In the genomic region with DNA sequence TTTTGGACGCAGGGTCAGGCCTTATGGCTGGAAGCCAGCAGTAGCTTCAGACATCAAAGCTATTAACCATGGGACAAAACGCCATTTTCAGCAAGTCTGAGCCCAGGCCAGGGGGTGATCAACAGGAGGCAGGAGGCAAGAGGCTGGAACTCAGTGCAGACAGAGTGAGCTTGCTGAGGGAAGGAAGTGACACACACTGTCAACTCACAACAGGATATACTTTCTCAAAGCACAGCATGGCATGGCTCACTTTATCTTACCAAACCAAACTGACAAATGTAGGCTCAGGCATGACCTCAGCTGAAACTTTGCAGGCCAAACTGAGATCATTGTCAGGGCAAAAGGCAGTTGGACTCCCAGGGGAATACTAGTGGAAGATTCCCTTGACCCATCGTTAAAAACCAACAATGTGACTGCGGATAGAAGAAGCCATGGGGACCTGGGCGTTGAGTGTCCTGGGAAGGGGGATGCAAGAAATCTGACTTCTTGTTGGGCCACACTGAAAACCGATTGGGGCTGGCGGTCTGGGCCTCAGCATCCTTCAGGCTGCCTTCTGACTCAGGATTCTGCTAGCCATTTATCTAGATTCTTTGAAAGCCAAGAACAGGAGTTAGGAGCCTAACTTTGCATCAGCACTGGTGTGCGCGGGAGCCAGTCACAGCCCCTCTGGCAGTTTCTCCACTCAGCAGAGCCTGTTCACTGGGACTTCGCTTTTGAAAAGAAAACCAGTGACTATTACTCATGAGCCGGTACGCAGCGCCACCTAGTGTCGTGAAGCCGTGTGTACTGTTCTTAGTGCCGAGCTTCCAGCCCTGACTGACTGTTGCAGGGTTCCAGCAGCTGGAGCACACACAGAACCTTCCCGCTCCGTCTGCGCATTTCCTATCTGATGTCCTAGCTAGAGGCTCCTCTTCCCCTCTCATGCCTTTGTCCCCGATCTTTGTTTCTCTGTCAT, we compare ENCODE assay signal across 8 mouse cellular contexts.
A peak's percentile ranks its signal among the peaks of the same experiment; 100 is the strongest.
DNase-seq lines count a peak whose midpoint lies in the region; ATAC-seq and TF ChIP-seq lines count a peak whose summit lies in the region.

No protein-coding gene starts in this region.

- peak; percentile 93 for DNase-seq in CD4-positive, CD25-positive, alpha-beta regulatory T cell, adult 2 months (ENCODE audit: low read depth, low spot score)
- peak; percentile 57 for DNase-seq in brain, embryonic 18.5 days (ENCODE audit: low read depth, low spot score)
- DNase-seq in kidney, postnatal 0 days (ENCODE audit: low spot score) = peak; percentile 96
- peak; percentile 75 for DNase-seq in liver, adult 2 months (ENCODE audit: extremely low read depth, low read depth, low spot score)
- DNase-seq in spleen, postnatal 36 days (ENCODE audit: low spot score in 2 of 2) = peak; percentile 71 to 81

- H3K27ac ChIP-seq in heart, embryonic 13.5 days (replicated peaks) = peak overlapping the region; percentile 36; the same call in 1 of the 2 replicates
- no peak overlapping the region for H3K27ac ChIP-seq in kidney, postnatal 0 days
- H3K27ac ChIP-seq in liver, adult 2 months (replicated peaks; ENCODE audit: insufficient read depth, low read depth, low read length) = peak overlapping the region; percentile 63

- WGBS in heart, embryonic 13.5 days = 15% methylated on average over 20 of the region's 20 CpGs
- 18% methylated on average over 20 of the region's 20 CpGs for WGBS in kidney, postnatal 0 days
- 12% methylated on average over 20 of the region's 20 CpGs for WGBS in liver, adult 2 months

- H3K4me1 ChIP-seq in heart, embryonic 13.5 days = peaks cover 19% of the 10 kb centered on the region
- no peaks in the 10 kb centered on the region for H3K4me1 ChIP-seq in kidney, postnatal 0 days (replicated peaks; ENCODE audit: insufficient read depth, low read length)
- H3K4me1 ChIP-seq in liver, adult 2 months (ENCODE audit: control insufficient read depth, insufficient read depth, low read length) = peaks cover 26% of the 10 kb centered on the region

- no peaks in the 10 kb centered on the region for H3K79me2 ChIP-seq in liver, adult 2 months (ENCODE audit: control insufficient read depth, insufficient read depth, low read length)

- H3K9me3 ChIP-seq in heart, embryonic 13.5 days = no peaks in the 10 kb centered on the region
- H3K9me3 ChIP-seq in kidney, postnatal 0 days (replicated peaks; ENCODE audit: low read length) = no peaks in the 10 kb centered on the region

- H3K9ac ChIP-seq in heart, embryonic 13.5 days = peak overlapping the region; percentile 47; the same call in 1 of the 2 replicates
- H3K9ac ChIP-seq in kidney, postnatal 0 days (ENCODE audit: low read depth, low read length) = no peak overlapping the region
- H3K9ac ChIP-seq in liver, adult 2 months (ENCODE audit: low read depth, low read length) = peak overlapping the region; percentile 43

- TF ChIP-seq CTCF in kidney, postnatal 0 days (IDR thresholded peaks at IDR 0.05; ENCODE audit: low read depth) = peak; percentile 96
- peak; percentile 98 for TF ChIP-seq CTCF in liver, adult 2 months (IDR thresholded peaks at IDR 0.05; ENCODE audit: low read depth, low read length)

- TF ChIP-seq POLR2A in liver, adult 2 months (IDR thresholded peaks at IDR 0.05; ENCODE audit: extremely low read depth, insufficient read depth, low read length) = no peak

- no peaks in the 10 kb centered on the region for H3K36me3 ChIP-seq in heart, embryonic 13.5 days
- no peaks in the 10 kb centered on the region for H3K36me3 ChIP-seq in kidney, postnatal 0 days (ENCODE audit: insufficient read depth, low read length)
- H3K36me3 ChIP-seq in liver, adult 2 months (ENCODE audit: control insufficient read depth, insufficient read depth, low read length) = no peaks in the 10 kb centered on the region

- no peaks in the 10 kb centered on the region; the same call in 1 of the 2 replicates for H3K27me3 ChIP-seq in heart, embryonic 13.5 days (replicated peaks)
- H3K27me3 ChIP-seq in kidney, postnatal 0 days (ENCODE audit: insufficient read depth, low read length) = no peaks in the 10 kb centered on the region
- H3K27me3 ChIP-seq in liver, adult 2 months (ENCODE audit: control insufficient read depth, insufficient read depth, low read length) = no peaks in the 10 kb centered on the region

- no peak overlapping the region for H3K4me3 ChIP-seq in heart, embryonic 13.5 days
- H3K4me3 ChIP-seq in kidney, postnatal 0 days (replicated peaks; ENCODE audit: low read depth, low read length) = no peak overlapping the region
- no peak overlapping the region for H3K4me3 ChIP-seq in liver, adult 2 months (ENCODE audit: insufficient read depth, low read depth, low read length)

- peak overlapping the region; percentile 43 for H3K4me2 ChIP-seq in heart, embryonic 13.5 days
- no peak overlapping the region for H3K4me2 ChIP-seq in kidney, postnatal 0 days (ENCODE audit: low read length)

- peak; percentile 85 for ATAC-seq in erythroid progenitor cell, adult 5-6 weeks (replicated peaks; ENCODE audit: low FRiP score, poor library complexity, severe bottlenecking)
- 0 out of 2 replicates have a peak, but pooled peaks have one; percentile 31 for ATAC-seq in heart, embryonic 13.5 days (ENCODE audit: extremely low read depth, insufficient number of reproducible peaks, low FRiP score, low TSS enrichment)
- peak; percentile 58 for ATAC-seq in kidney, postnatal 0 days (replicated peaks; ENCODE audit: low FRiP score, low read depth)
- peak; percentile 78 for ATAC-seq in monocyte, adult 5-6 weeks (replicated peaks; ENCODE audit: insufficient number of reproducible peaks, low FRiP score, low TSS enrichment, poor library complexity, severe bottlenecking)

Comparison
In these comparisons a context has a peak if more than half of its experiments do, and no peak if none do; other contexts are left out.
1. ATAC-seq: peak in every context shown above with its lines; median percentile 85 in erythroid progenitor cell, adult 5-6 weeks; 78 in monocyte, adult 5-6 weeks; 58 in kidney, postnatal 0 days; 31 in heart, embryonic 13.5 days.